Mouse (Mus musculus): ENCODE results near the gene S100a2.

DNA sequence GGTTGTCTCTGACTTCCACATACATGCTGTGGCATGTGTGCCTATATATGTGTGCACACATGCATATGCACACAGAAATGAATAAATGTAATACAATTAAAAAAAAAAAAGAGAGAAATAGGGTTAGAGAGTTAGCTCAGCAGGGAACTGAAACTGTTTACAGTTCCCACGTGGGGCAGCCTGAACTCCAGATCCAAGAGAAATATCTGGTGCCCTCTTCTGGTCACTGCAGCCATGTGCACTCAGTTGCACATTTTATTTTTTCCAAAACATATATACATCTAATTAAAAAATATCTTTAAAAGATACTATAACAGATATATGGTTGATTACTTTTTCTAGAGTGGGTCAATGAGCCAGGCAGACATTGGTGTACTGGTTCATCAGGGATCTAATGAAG, 27.5 kb downstream of the S100a2 start:
- TF ChIP-seq CTCF (IDR thresholded peaks at IDR 0.05; ENCODE audit: borderline replicate concordance, insufficient read depth, low read length) (no peak), POLR2A (IDR thresholded peaks at IDR 0.05; ENCODE audit: low read depth, low read length) (peak; percentile 56; the same call in 1 of the 2 replicates)
